Mouse (Mus musculus): ENCODE results near the gene Zbtb42. TPM values are rescaled to one million over a fixed set of nuclear protein-coding genes. Genes with fewer than 3 reads are reported as not detected.

The Zbtb42 gene
- polyA plus RNA-seq, 1 experiment from 2014 or later = 6.7 TPM

- Histone ChIP-seq H3K36me3 (ENCODE audit: control insufficient read depth, insufficient read depth, low read length) (peaks cover 7% of the 10 kb centered on the region), H3K9me3 (ENCODE audit: control insufficient read depth, low read length) (no peaks in the 10 kb centered on the region), H3K4me3 (ENCODE audit: low read depth, low read length) (no peak overlapping the region), H3K27ac (ENCODE audit: low read depth, low read length) (peak overlapping the region; percentile 74), H3K27me3 (ENCODE audit: control insufficient read depth, insufficient read depth, low read length) (no peaks in the 10 kb centered on the region), H3K4me2 (ENCODE audit: low read depth) (no peak overlapping the region), H3K4me1 (ENCODE audit: control insufficient read depth, insufficient read depth, low read length) (peaks cover 57% of the 10 kb centered on the region), H3K9ac (ENCODE audit: low read length) (no peak overlapping the region; the same call in 1 of the 2 replicates)
- ATAC-seq (ENCODE audit: insufficient read depth, low FRiP score, low TSS enrichment) = no peak
- DNase-seq (ENCODE audit: low spot score) = no peak
- WGBS = 44% methylated on average over 5 of the region's 5 CpGs
These were observed 14.0 kb upstream of the Zbtb42 start for GRCm38 (mm10) chr12:112664656-112665055.

GRCm38 (mm10) chr12:112665445-112665844 is 13.2 kb upstream of the Zbtb42 start:
- peak; percentile 74 for DNase-seq (ENCODE audit: low spot score)
- Histone ChIP-seq H3K27ac (ENCODE audit: low read depth, low read length) (peak overlapping the region; percentile 74), H3K4me3 (ENCODE audit: low read depth, low read length) (no peak overlapping the region), H3K4me1 (ENCODE audit: control insufficient read depth, insufficient read depth, low read length) (peaks cover 57% of the 10 kb centered on the region), H3K27me3 (ENCODE audit: control insufficient read depth, insufficient read depth, low read length) (no peaks in the 10 kb centered on the region), H3K36me3 (ENCODE audit: control insufficient read depth, insufficient read depth, low read length) (peaks cover 12% of the 10 kb centered on the region), H3K9me3 (ENCODE audit: control insufficient read depth, low read length) (no peaks in the 10 kb centered on the region), H3K9ac (ENCODE audit: low read length) (no peak overlapping the region; the same call in 1 of the 2 replicates), H3K4me2 (ENCODE audit: low read depth) (no peak overlapping the region)
- 62% methylated on average over 18 of the region's 18 CpGs for WGBS
- peak; percentile 20; the same call in 1 of the 2 replicates for ATAC-seq (ENCODE audit: insufficient read depth, low FRiP score, low TSS enrichment)

- DNase-seq (ENCODE audit: low spot score) (no peak), ATAC-seq (ENCODE audit: insufficient read depth, low FRiP score, low TSS enrichment) (no peak)
- WGBS = 93% methylated on average over 9 of the region's 9 CpGs
- Histone ChIP-seq H3K4me1 (ENCODE audit: control insufficient read depth, insufficient read depth, low read length) (peaks cover 57% of the 10 kb centered on the region), H3K27me3 (ENCODE audit: control insufficient read depth, insufficient read depth, low read length) (no peaks in the 10 kb centered on the region), H3K27ac (ENCODE audit: low read depth, low read length) (peak overlapping the region; percentile 74), H3K9ac (ENCODE audit: low read length) (no peak overlapping the region), H3K9me3 (ENCODE audit: control insufficient read depth, low read length) (no peaks in the 10 kb centered on the region), H3K36me3 (ENCODE audit: control insufficient read depth, insufficient read depth, low read length) (peaks cover 18% of the 10 kb centered on the region), H3K4me3 (ENCODE audit: low read depth, low read length) (no peak overlapping the region), H3K4me2 (ENCODE audit: low read depth) (no peak overlapping the region)
These were observed 12.6 kb upstream of the Zbtb42 start for GRCm38 (mm10) chr12:112665881-112666544.

GRCm38 (mm10) chr12:112667619-112668297 is 10.9 kb upstream of the Zbtb42 start:
- no peak overlapping the region for H3K4me2 ChIP-seq (ENCODE audit: low read depth)
- H3K4me1 ChIP-seq (ENCODE audit: control insufficient read depth, insufficient read depth, low read length) = peaks cover 58% of the 10 kb centered on the region
- DNase-seq (ENCODE audit: low spot score) = no peak
- H3K9me3 ChIP-seq (ENCODE audit: control insufficient read depth, low read length) = no peaks in the 10 kb centered on the region
- whole genome bisulfite sequencing = 90% methylated on average over 10 of the region's 10 CpGs
- H3K36me3 ChIP-seq (ENCODE audit: control insufficient read depth, insufficient read depth, low read length) = peaks cover 20% of the 10 kb centered on the region
- no peaks in the 10 kb centered on the region for H3K27me3 ChIP-seq (ENCODE audit: control insufficient read depth, insufficient read depth, low read length)
- ATAC-seq (ENCODE audit: insufficient read depth, low FRiP score, low TSS enrichment) = no peak
- H3K9ac ChIP-seq (ENCODE audit: low read length) = no peak overlapping the region
- no peak overlapping the region for H3K4me3 ChIP-seq (ENCODE audit: low read depth, low read length)
- no peak overlapping the region for H3K27ac ChIP-seq (ENCODE audit: low read depth, low read length)

- WGBS = 53% methylated on average over 9 of the region's 9 CpGs
- no peak for DNase-seq (ENCODE audit: low spot score)
- Histone ChIP-seq H3K27ac (ENCODE audit: low read depth, low read length) (no peak overlapping the region), H3K36me3 (ENCODE audit: control insufficient read depth, insufficient read depth, low read length) (peaks cover 20% of the 10 kb centered on the region), H3K4me3 (ENCODE audit: low read depth, low read length) (no peak overlapping the region), H3K4me1 (ENCODE audit: control insufficient read depth, insufficient read depth, low read length) (peaks cover 37% of the 10 kb centered on the region), H3K27me3 (ENCODE audit: control insufficient read depth, insufficient read depth, low read length) (no peaks in the 10 kb centered on the region), H3K9me3 (ENCODE audit: control insufficient read depth, low read length) (no peaks in the 10 kb centered on the region), H3K9ac (ENCODE audit: low read length) (peak overlapping the region; percentile 10; the same call in 1 of the 2 replicates), H3K4me2 (ENCODE audit: low read depth) (no peak overlapping the region)
- ATAC-seq (ENCODE audit: insufficient read depth, low FRiP score, low TSS enrichment) = no peak
These were observed 7.8 kb upstream of the Zbtb42 start for GRCm38 (mm10) chr12:112670718-112671393.

GRCm38 (mm10) chr12:112671891-112672290 is 6.7 kb upstream of the Zbtb42 start:
- WGBS = 84% methylated on average over 7 of the region's 7 CpGs
- Histone ChIP-seq H3K4me3 (ENCODE audit: low read depth, low read length) (no peak overlapping the region; the same call in 1 of the 2 replicates), H3K9ac (ENCODE audit: low read length) (peak overlapping the region; percentile 99), H3K4me2 (ENCODE audit: low read depth) (peak overlapping the region; percentile 96), H3K4me1 (ENCODE audit: control insufficient read depth, insufficient read depth, low read length) (peaks cover 31% of the 10 kb centered on the region), H3K27me3 (ENCODE audit: control insufficient read depth, insufficient read depth, low read length) (no peaks in the 10 kb centered on the region), H3K9me3 (ENCODE audit: control insufficient read depth, low read length) (no peaks in the 10 kb centered on the region), H3K36me3 (ENCODE audit: control insufficient read depth, insufficient read depth, low read length) (peaks cover 20% of the 10 kb centered on the region), H3K27ac (ENCODE audit: low read depth, low read length) (no peak overlapping the region)
- DNase-seq (ENCODE audit: low spot score) (peak; percentile 48), ATAC-seq (ENCODE audit: insufficient read depth, low FRiP score, low TSS enrichment) (no peak)

- ATAC-seq (ENCODE audit: insufficient read depth, low FRiP score, low TSS enrichment) (peak; percentile 25), DNase-seq (ENCODE audit: low spot score) (peak; percentile 69)
- Histone ChIP-seq H3K4me1 (ENCODE audit: control insufficient read depth, insufficient read depth, low read length) (peaks cover 31% of the 10 kb centered on the region), H3K9me3 (ENCODE audit: control insufficient read depth, low read length) (no peaks in the 10 kb centered on the region), H3K27me3 (ENCODE audit: control insufficient read depth, insufficient read depth, low read length) (no peaks in the 10 kb centered on the region), H3K4me2 (ENCODE audit: low read depth) (peak overlapping the region; percentile 96), H3K27ac (ENCODE audit: low read depth, low read length) (peak overlapping the region; percentile 92), H3K36me3 (ENCODE audit: control insufficient read depth, insufficient read depth, low read length) (peaks cover 17% of the 10 kb centered on the region), H3K9ac (ENCODE audit: low read length) (peak overlapping the region; percentile 99), H3K4me3 (ENCODE audit: low read depth, low read length) (peak overlapping the region; percentile 97)
- WGBS = 9% methylated on average over 21 of the region's 21 CpGs
These were observed 5.7 kb upstream of the Zbtb42 start for GRCm38 (mm10) chr12:112672744-112673575.

- peak overlapping the region; percentile 99 for H3K9ac ChIP-seq (ENCODE audit: low read length)
- ATAC-seq (ENCODE audit: insufficient read depth, low FRiP score, low TSS enrichment) = peak; percentile 13; the same call in 1 of the 2 replicates
- WGBS = under 1% methylated on average over 25 of the region's 68 CpGs
- H3K9me3 ChIP-seq (ENCODE audit: control insufficient read depth, low read length) = no peaks in the 10 kb centered on the region
- peak overlapping the region; percentile 96 for H3K4me2 ChIP-seq (ENCODE audit: low read depth)
- peak overlapping the region; percentile 92 for H3K27ac ChIP-seq (ENCODE audit: low read depth, low read length)
- peaks cover 15% of the 10 kb centered on the region for H3K36me3 ChIP-seq (ENCODE audit: control insufficient read depth, insufficient read depth, low read length)
- peak overlapping the region; percentile 97 for H3K4me3 ChIP-seq (ENCODE audit: low read depth, low read length)
- H3K4me1 ChIP-seq (ENCODE audit: control insufficient read depth, insufficient read depth, low read length) = peaks cover 33% of the 10 kb centered on the region
- DNase-seq (ENCODE audit: low spot score) = peak; percentile 46
- no peaks in the 10 kb centered on the region for H3K27me3 ChIP-seq (ENCODE audit: control insufficient read depth, insufficient read depth, low read length)
These were observed 5.0 kb upstream of the Zbtb42 start for GRCm38 (mm10) chr12:112673576-112674091.

Measured in neural tube, embryonic 11.5 days (tissue).